9 mouse cellular contexts compared by ENCODE assay signal in genomic region chr4:43860744-43861519, GRCm38 (mm10). TPM values are rescaled to one million over a fixed set of nuclear protein-coding genes. Genes with fewer than 3 reads are reported as not detected.
DNase-seq lines count a peak whose midpoint lies in the region; ATAC-seq and TF ChIP-seq lines count a peak whose summit lies in the region.
"Had no signal": no experiment of that assay in that cellular context is flagged by ENCODE, and none has a peak within 500 bp of the region (broad histone marks: within the 10 kb centered on the region; RNA-seq: fewer than 3 reads in every experiment).

No protein-coding gene starts in this region.

- peak; percentile 85 for DNase-seq in ES-CJ7 (ENCODE audit: low read depth, low spot score)
- peak; percentile 59 to 84 for DNase-seq in kidney, postnatal 36 days
- DNase-seq in lung, postnatal 0 days (ENCODE audit: low spot score), result peak; percentile 73
- DNase-seq in right cerebral cortex, adult 2 months (ENCODE audit: low spot score in 2 of 2), result peak; percentile 81 to 82
- DNase-seq in urinary bladder, postnatal 4 days (ENCODE audit: low spot score in 2 of 2), result peak; percentile 35 to 71

- no peak overlapping the region for H3K9ac ChIP-seq in heart, embryonic 14.5 days (ENCODE audit: low read length)
- no peak overlapping the region for H3K9ac ChIP-seq in lung, postnatal 0 days (replicated peaks; ENCODE audit: low read depth)

- H3K4me3 ChIP-seq in bone marrow, adult 2 months (replicated peaks; ENCODE audit: control insufficient read depth, low read depth, low read length), result no peak overlapping the region
- no peak overlapping the region for H3K4me3 ChIP-seq in heart, embryonic 14.5 days (ENCODE audit: control insufficient read depth in 1 of 2, insufficient read depth in 1 of 2, low read depth in 1 of 2, low read length in 2 of 2)
- no peak overlapping the region for H3K4me3 ChIP-seq in lung, postnatal 0 days (ENCODE audit: low read depth, low read length)

- no peaks in the 10 kb centered on the region for H3K36me3 ChIP-seq in heart, embryonic 14.5 days (ENCODE audit: control insufficient read depth, insufficient read depth, low read length)
- H3K36me3 ChIP-seq in lung, postnatal 0 days (ENCODE audit: insufficient read depth, low read length), result no peaks in the 10 kb centered on the region

- peak overlapping the region; percentile 35 for H3K4me2 ChIP-seq in heart, embryonic 14.5 days (ENCODE audit: low read length)
- no peak overlapping the region for H3K4me2 ChIP-seq in lung, postnatal 0 days (replicated peaks; ENCODE audit: low read depth, low read length)

- H3K27ac ChIP-seq in bone marrow, adult 2 months (ENCODE audit: control insufficient read depth, insufficient read depth, low read depth, low read length, poor library complexity), result no peak overlapping the region
- H3K27ac ChIP-seq in heart, embryonic 14.5 days (replicated peaks in 1 of 2; ENCODE audit: control insufficient read depth in 1 of 2, insufficient read depth in 1 of 2, low read depth in 2 of 2, low read length in 2 of 2), result no peak overlapping the region
- H3K27ac ChIP-seq in lung, postnatal 0 days (ENCODE audit: low read length), result no peak overlapping the region
- H3K27ac ChIP-seq: macrophage had no signal

- 21% methylated on average over 14 of the region's 14 CpGs for WGBS in bone marrow, adult 2 months
- 10% methylated on average over 14 of the region's 14 CpGs for WGBS in heart, embryonic 14.5 days
- 16% methylated on average over 14 of the region's 14 CpGs for WGBS in lung, postnatal 0 days

- TF ChIP-seq POLR2A in bone marrow, adult 2 months (IDR thresholded peaks at IDR 0.05; ENCODE audit: borderline replicate concordance, control insufficient read depth, low read depth, low read length), result no peak

- 0 out of 2 replicates have a peak, but pooled peaks have one; percentile 57 for ATAC-seq in erythroblast, adult 5-6 weeks (replicated peaks; ENCODE audit: low FRiP score, poor library complexity, severe bottlenecking)
- no peak for ATAC-seq in heart, embryonic 14.5 days (ENCODE audit: insufficient number of reproducible peaks, insufficient read depth, low FRiP score, low read depth)
- peak; percentile 30; the same call in 1 of the 2 replicates for ATAC-seq in lung, postnatal 0 days

- peak; percentile 75 for TF ChIP-seq CTCF in bone marrow, adult 2 months (IDR thresholded peaks at IDR 0.05; ENCODE audit: control insufficient read depth, insufficient read depth, low read length)
- TF ChIP-seq CTCF in lung, postnatal 0 days (IDR thresholded peaks at IDR 0.05), result peak; percentile 96

- no peak for TF ChIP-seq EP300 in lung, postnatal 0 days (IDR thresholded peaks at IDR 0.05)

- no peaks in the 10 kb centered on the region for H3K9me3 ChIP-seq in heart, embryonic 14.5 days (ENCODE audit: control insufficient read depth, low read length)
- no peaks in the 10 kb centered on the region for H3K9me3 ChIP-seq in lung, postnatal 0 days (ENCODE audit: low read length)

- H3K27me3 ChIP-seq in heart, embryonic 14.5 days (ENCODE audit: control insufficient read depth, insufficient read depth, low read length), result no peaks in the 10 kb centered on the region
- H3K27me3 ChIP-seq in lung, postnatal 0 days (replicated peaks; ENCODE audit: insufficient read depth, low read length), result no peaks in the 10 kb centered on the region

- H3K4me1 ChIP-seq in bone marrow, adult 2 months (ENCODE audit: control insufficient read depth, insufficient read depth, low read length), result no peaks in the 10 kb centered on the region
- H3K4me1 ChIP-seq in heart, embryonic 14.5 days (ENCODE audit: control insufficient read depth in 2 of 2, insufficient read depth in 2 of 2, low read length in 2 of 2), result no peaks in the 10 kb centered on the region
- H3K4me1 ChIP-seq in lung, postnatal 0 days (ENCODE audit: insufficient read depth, low read depth, low read length), result no peaks in the 10 kb centered on the region

RNA-seq across cellular contexts. Expression of gene Olfr155, which starts 9.6 kb away (rescaled TPM):
- not detected in 2 replicates for polyA plus RNA-seq in bone marrow, adult 2 months (2011; ENCODE audit: insufficient read depth, insufficient read length, low replicate concordance, missing spikeins)
- total RNA-seq in erythroblast, adult 5-6 weeks (2015; ENCODE audit: low replicate concordance), result not detected in 2 replicates
- not detected in 2 replicates for total RNA-seq in erythroblast, adult 5-6 weeks (2017; ENCODE audit: low replicate concordance)
- not detected in 2 replicates for polyA plus RNA-seq in heart, embryonic 14.5 days (2014; fragmentation: Nextera tagmentation; extraction: Ambion mirVana)
- polyA plus RNA-seq in lung, postnatal 0 days (2015; fragmentation: Nextera tagmentation; extraction: Ambion mirVana), result not detected in 2 replicates
- polyA plus RNA-seq: macrophage had no signal

RNA-seq across cellular contexts. Expression of gene Reck, which starts 14.4 kb away (rescaled TPM):
- polyA plus RNA-seq in bone marrow, adult 2 months (2011; ENCODE audit: insufficient read depth, insufficient read length, low replicate concordance, missing spikeins), result 1.1 and 2.9 TPM in 2 replicates
- 1.2 and 5.4 TPM in 2 replicates for total RNA-seq in erythroblast, adult 5-6 weeks (2015; ENCODE audit: low replicate concordance)
- total RNA-seq in erythroblast, adult 5-6 weeks (2017; ENCODE audit: low replicate concordance), result 0.77 and 6.4 TPM in 2 replicates
- polyA plus RNA-seq in heart, embryonic 14.5 days (2014; fragmentation: Nextera tagmentation; extraction: Ambion mirVana), result 10.1 and 11.6 TPM in 2 replicates
- 13.6 TPM in 2 replicates for polyA plus RNA-seq in lung, postnatal 0 days (2015; fragmentation: Nextera tagmentation; extraction: Ambion mirVana)

RNA-seq across cellular contexts. Expression of gene Olfr157, which starts 20.9 kb away (rescaled TPM):
- polyA plus RNA-seq in bone marrow, adult 2 months (2011; ENCODE audit: insufficient read depth, insufficient read length, low replicate concordance, missing spikeins), result 0.68 and 0.82 TPM in 2 replicates
- total RNA-seq in erythroblast, adult 5-6 weeks (2015; ENCODE audit: low replicate concordance), result not detected in 2 replicates
- total RNA-seq in erythroblast, adult 5-6 weeks (2017; ENCODE audit: low replicate concordance), result not detected in 2 replicates
- not detected in 2 replicates for polyA plus RNA-seq in heart, embryonic 14.5 days (2014; fragmentation: Nextera tagmentation; extraction: Ambion mirVana)
- polyA plus RNA-seq in lung, postnatal 0 days (2015; fragmentation: Nextera tagmentation; extraction: Ambion mirVana), result not detected in 2 replicates
- polyA plus RNA-seq: macrophage had no signal

RNA-seq across cellular contexts. Expression of gene Olfr156, which starts 37.2 kb away (rescaled TPM):
- polyA plus RNA-seq in bone marrow, adult 2 months (2011; ENCODE audit: insufficient read depth, insufficient read length, low replicate concordance, missing spikeins), result not detected in 2 replicates
- not detected in 2 replicates for total RNA-seq in erythroblast, adult 5-6 weeks (2015; ENCODE audit: low replicate concordance)
- not detected in 2 replicates for total RNA-seq in erythroblast, adult 5-6 weeks (2017; ENCODE audit: low replicate concordance)
- polyA plus RNA-seq in heart, embryonic 14.5 days (2014; fragmentation: Nextera tagmentation; extraction: Ambion mirVana), result not detected in 2 replicates
- not detected in 2 replicates for polyA plus RNA-seq in lung, postnatal 0 days (2015; fragmentation: Nextera tagmentation; extraction: Ambion mirVana)
- polyA plus RNA-seq: macrophage had no signal
